Mouse (Mus musculus) frontal cortex, postnatal 36 days (tissue): ENCODE measurements around the gene Aoc3.
"Not testable (repeated sequence)": the region's sequence is repeated elsewhere in the genome, so short reads cannot be mapped to it uniquely, and the experiment has no call there.

Experiments used
- DNase-seq, 2 experiments: peaks; one replicate each; pipeline ENCODE4 v3.0.0; 2022; ENCODE audit warnings: low spot score in 2 of 2

Aoc3 gene

GRCm38 (mm10) chr11:101327311-101327710 lies 3.1 kb upstream of the Aoc3 start:
- no peak for DNase-seq

DNA sequence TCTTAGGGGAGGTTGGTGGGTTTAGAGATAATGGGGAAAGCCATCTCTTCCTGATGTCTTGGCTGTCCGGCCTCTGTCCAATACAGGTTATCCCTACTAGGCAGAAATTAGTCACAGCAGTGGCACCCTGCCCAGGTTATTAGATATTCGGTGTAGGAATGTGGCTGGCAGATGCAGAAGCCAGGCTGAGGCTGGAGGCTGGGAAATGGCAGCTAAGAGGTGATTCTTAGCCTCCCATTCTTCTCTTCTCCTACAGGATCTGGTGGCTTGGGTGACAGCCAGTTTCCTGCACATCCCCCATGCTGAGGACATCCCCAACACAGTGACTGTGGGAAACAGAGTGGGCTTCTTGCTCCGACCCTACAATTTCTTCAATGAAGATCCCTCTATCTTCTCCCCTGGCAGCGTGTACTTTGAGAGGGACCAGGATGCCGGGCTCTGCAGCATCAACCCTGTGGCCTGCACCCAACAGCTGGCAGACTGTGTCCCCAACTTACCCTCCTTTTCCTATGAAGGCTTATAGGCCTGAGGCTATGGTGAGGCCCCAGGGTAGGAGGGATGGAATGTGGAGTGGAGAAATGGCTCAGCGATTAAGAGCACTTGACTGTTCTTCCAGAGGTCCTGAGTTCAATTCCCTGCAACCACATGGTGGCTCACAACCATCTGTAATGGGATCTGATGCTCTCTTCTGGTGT lies 1.3 kb upstream of the Aoc3 start:
- peak; percentile 34 to 36 for DNase-seq

GRCm38 (mm10) chr11:101330961-101331360 lies 556 bp downstream of the Aoc3 start:
- DNase-seq: not testable (repeated sequence)

- no peak for DNase-seq
These were observed 2.1 kb downstream of the Aoc3 start for GRCm38 (mm10) chr11:101332537-101332936.

- DNase-seq: no peak
These were observed 3.6 kb downstream of the Aoc3 start for GRCm38 (mm10) chr11:101334023-101334422.

- no peak for DNase-seq
These were observed 4.1 kb downstream of the Aoc3 start for GRCm38 (mm10) chr11:101334516-101334915.

DNA sequence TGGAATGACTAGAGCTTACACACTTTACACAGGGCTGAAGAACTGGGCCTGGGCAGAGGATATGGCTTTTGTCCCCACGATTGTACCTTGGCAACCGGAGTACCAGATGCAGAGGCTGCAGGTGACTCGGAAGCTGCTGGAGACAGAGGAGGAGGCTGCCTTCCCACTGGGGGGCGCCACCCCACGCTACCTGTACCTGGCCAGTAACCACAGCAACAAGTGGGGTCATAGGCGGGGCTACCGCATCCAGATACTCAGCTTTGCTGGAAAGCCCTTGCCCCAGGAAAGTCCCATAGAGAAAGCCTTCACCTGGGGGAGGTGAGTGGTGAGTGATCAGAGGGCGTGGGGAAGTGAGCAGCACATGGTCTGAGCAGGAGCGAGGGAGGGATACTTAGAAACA lies 5.3 kb downstream of the Aoc3 start:
- no peak for DNase-seq

DNA sequence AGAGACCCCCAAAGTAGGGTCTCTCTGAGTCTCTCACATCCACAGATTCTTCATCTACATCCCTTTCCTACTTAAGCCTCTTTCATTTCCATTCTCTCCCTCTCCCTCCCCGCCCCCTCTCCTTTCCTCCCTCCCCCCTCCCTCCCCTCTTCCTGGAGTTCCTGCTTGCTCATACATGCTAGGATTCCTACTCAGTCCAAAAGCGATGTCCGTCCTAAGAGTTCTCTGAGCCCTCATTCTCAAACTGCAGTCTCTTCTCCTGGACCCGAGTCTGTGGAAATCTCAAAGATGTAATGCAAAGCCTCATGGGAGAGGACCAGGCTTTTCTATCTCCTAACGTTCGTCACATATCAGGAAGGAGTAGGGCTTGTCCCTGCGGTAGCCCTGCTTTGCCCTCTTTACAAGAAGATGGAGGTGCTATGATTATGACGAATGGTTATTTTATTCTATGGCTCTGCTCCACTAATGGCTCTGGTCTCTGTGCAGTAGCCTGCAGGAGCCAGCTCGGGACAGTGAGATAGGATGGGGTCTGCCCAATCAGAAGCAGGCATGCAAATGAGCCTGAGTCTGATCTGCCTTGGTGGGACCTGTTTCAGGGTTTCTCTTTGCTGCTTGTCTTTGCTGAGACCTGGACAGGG lies 7.8 kb downstream of the Aoc3 start:
- DNase-seq: no peak

DNA sequence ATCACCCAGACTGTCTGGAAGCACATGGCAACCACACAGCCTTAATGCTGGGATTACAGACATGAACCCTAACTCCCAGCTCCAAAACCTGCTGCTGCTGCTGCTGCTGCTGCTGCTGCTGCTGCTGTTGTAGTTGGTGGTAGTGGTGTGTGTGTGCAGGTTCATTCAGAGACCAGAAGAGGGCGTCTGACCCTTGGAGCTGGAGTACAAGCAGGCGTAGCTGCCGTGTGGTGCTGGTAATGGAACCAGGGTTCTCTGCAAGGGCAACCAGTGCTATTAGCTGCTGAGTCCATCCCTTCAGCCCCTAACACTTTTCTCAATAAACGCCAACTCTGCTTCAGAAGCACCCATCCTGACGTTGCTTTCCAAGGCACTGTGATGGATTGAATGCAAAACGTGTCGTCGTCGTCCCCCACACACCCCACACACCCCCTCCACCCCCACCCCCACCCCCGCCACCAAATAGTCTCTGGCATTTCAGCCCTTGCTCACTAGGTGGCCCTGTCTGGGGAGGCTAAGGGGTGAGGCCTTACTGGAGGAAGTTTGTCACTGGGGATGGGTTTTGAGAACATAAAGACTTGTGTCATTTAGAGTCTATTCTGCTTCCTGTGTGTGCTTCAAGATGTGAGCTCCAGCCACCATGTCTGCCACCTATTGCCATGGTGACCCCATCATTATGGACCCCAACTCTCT lies 16.8 kb downstream of the Aoc3 start:
- DNase-seq: no peak

DNA sequence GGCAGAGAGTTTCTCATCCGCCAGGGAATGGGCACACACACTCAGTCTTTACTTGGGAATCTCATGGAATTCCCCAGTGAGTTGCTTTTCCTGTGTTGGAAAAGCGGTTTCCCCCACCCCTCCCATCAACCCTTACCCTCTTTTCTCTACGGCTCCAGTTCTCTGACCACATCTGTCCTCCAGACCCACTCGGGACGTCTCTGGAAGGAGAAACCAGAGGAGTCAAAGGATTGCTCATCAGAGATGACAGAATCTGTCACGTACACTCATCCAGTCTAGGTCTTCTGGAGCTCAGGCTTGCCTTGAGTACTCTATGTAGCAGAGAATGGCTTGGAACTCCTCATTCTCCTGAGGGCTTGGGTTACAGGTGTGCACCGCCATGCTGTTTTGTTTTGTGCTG lies 18.4 kb downstream of the Aoc3 start:
- DNase-seq: no peak

GRCm38 (mm10) chr11:101349216-101349615 lies 18.8 kb downstream of the Aoc3 start:
- DNase-seq: no peak

DNA sequence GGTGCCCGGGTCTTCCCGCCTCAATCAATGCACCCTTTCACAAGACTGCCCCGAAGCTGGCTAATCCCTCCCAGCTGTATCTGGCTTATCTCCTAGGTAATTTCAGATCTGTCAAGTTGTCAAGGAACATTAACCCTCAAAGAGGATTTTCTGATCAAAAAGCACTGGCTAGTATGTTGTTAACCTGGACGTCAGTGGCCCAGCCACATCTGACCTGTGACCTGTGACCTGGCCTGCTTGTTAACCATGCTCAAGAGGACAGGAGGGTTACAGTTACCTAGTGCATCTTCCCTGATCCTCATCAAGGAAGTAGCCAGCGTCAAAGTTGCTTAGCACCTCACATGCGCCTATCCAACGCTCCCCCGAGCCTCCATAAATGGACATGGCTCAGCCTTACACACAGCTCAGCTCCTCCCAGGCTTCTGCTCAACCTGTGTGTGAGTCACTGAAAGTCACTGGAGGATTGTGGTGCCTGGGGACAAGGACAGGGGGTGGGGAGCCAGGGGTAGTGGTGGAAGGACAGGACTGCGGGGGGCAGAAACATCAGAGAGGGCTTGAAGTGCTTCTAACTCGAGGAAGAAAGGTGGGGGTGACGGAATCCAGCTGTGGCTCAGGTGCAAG lies 20.8 kb downstream of the Aoc3 start:
- DNase-seq: no peak

- no peak for DNase-seq
These were observed 21.3 kb downstream of the Aoc3 start for GRCm38 (mm10) chr11:101351721-101352111.

- DNase-seq: no peak
These were observed 23.0 kb downstream of the Aoc3 start for GRCm38 (mm10) chr11:101353436-101353835.

DNA sequence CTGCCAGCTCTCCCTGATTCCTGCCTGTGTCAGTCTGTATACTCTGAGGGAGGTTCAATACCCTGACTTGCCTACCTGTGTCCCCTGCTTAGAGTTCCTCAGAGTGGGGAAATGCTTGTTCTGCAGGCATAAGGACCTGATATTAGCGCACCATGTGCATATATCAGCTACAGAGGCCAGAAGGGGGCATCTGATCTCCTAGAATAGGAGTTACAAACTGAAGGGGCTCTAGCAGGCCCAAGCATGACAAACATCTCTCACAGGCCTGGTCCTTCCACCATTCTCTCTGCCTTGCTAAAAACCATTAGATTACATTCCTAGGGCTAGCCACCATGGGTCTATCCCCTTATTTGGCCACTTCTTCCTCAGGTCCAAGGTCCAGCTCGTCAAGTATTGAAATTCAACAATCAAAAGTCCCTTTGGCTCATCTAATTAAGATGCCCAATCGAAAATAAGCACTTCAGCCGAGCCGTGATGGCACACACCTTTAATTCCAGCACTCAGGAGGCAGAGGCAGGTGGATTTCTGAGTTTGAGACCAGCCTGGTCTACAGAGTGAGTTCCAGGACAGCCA lies 24.1 kb downstream of the Aoc3 start:
- no peak for DNase-seq

- no peak for DNase-seq
These were observed 25.5 kb downstream of the Aoc3 start for GRCm38 (mm10) chr11:101355916-101356315.

GRCm38 (mm10) chr11:101357505-101358182 lies 27.2 kb downstream of the Aoc3 start:
- no peak for DNase-seq

DNA sequence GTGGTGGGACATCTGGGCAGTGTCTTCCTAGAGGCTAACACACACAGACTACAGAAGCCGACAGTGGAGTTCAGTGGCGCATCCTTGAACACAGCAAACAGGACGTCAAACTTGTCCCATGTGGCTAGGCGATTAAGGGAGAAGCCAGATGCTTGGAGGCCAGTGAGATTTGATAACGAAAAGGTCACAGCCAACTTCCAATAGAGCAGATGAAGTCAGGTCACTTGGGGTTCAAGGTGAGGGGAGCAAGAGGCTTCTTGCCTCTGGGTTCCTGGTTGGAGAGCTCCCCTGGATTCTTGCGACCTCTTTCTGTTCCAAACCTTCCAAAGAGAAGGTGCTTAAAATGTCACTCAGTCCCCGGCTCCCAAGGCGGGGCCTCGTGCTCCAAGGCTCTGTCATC lies 29.4 kb downstream of the Aoc3 start:
- DNase-seq: no peak

DNA sequence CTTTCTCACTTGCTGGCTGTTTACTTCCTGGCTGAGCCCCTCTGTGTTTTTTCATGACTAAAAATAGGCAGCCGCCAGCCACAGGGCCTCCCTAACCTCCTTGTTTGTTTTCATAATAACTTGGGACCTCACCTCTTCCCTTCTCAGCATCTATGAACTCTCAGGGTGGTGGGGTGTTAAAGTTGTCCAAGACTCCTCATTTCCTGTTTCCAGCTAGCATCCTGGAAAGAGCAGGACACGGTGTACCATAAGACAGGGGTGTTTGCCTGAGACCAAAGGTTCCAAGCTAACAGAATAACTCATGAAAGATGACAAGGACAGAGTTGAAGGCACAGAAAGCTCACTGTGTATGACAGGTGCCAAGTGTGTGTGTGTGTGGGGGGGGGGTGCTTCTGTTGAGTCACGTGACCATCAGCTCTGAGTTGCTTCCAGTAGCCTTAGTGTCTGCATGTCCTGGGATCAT lies 30.3 kb downstream of the Aoc3 start:
- DNase-seq: no peak

- DNase-seq: no peak
These were observed 34.1 kb downstream of the Aoc3 start for GRCm38 (mm10) chr11:101364531-101364931.

GRCm38 (mm10) chr11:101367326-101367935 lies 37.0 kb downstream of the Aoc3 start, which contains the start of gene G6pc:
G6pc (plus strand) TSS chr11:101367561.
- no peak for DNase-seq
